ENCODE assay signal across 13 mouse cellular contexts in the genomic region with DNA sequence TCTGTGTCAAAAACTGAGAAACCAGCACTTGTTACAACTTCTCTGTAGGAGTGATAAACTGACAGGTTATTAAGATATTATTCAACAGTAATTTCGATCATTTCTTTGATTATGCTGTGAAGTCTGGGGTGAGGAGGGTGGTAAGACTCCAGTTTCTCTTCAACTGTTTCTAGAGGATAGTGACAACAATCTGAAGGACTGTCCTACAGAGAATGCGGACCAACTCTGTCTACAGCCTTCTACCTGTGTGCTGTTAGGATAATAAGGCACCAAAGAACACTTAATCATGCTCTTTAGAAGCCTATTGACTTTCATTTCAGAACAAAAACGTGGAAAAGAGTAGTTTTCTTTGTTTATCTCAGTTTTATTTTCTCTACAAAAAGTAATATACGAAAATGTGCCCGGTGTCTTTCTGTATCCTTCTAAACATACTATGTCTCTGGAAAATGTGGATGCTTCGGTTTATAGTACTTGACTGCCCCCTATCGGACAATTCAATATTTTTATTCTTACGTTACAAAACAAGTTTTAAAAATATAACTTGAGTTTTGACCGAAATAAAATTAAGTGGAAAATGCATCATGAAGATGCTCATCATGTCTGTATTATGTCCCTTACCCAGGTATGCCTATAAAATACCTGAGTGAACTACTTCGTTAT. TPM values are rescaled to one million over a fixed set of nuclear protein-coding genes. Genes with fewer than 3 reads are reported as not detected.
A peak's percentile ranks its signal among the peaks of the same experiment; 100 is the strongest.
DNase-seq lines count a peak whose midpoint lies in the region; ATAC-seq and TF ChIP-seq lines count a peak whose summit lies in the region.
"Had no signal": no experiment of that assay in that cellular context is flagged by ENCODE, and none has a peak within 500 bp of the region (broad histone marks: within the 10 kb centered on the region; RNA-seq: fewer than 3 reads in every experiment).

No protein-coding gene starts in this region.

- no peak for DNase-seq in heart, adult 2 months
- DNase-seq in heart, postnatal 36 days, result no peak
- DNase-seq in lung, postnatal 0 days (ENCODE audit: low spot score), result peak; percentile 49
- DNase-seq in lung, adult 2 months, result no peak
- peak; percentile 3 for DNase-seq in c-Kit-positive CD71-positive TER-119-positive erythroid progenitor cells, embryonic 14.5 days (ENCODE audit: low spot score)
- peak; percentile 59 for DNase-seq in retina, postnatal 1 day
- no peak for DNase-seq in layer of hippocampus, postnatal 36 days
- DNase-seq in heart, adult 8-10 months (ENCODE audit: low spot score), result no peak
- DNase-seq: kidney, adult 18-20 months; right cerebral cortex, adult 18-20 months had no signal

- TF ChIP-seq EP300 in heart, adult 2 months (IDR thresholded peaks at IDR 0.05; ENCODE audit: insufficient read depth, low read depth, low read length), result no peak
- TF ChIP-seq EP300 in lung, postnatal 0 days (IDR thresholded peaks at IDR 0.05), result no peak

- H3K79me2 ChIP-seq in heart, adult 2 months (replicated peaks; ENCODE audit: control insufficient read depth, insufficient read depth, low read length), result no peaks in the 10 kb centered on the region

- no peak for ATAC-seq in lung, postnatal 0 days

- H3K9ac ChIP-seq in heart, adult 2 months (ENCODE audit: low read depth, low read length), result no peak overlapping the region
- H3K9ac ChIP-seq in lung, postnatal 0 days (replicated peaks; ENCODE audit: low read depth), result no peak overlapping the region

- no peak for TF ChIP-seq POLR2A in heart, adult 2 months (IDR thresholded peaks at IDR 0.05; ENCODE audit: insufficient read depth, low read depth, low read length)
- TF ChIP-seq POLR2A in lung, adult 2 months (IDR thresholded peaks at IDR 0.05; ENCODE audit: borderline replicate concordance, extremely low read depth, low read depth, low read length), result no peak

- WGBS in heart, adult 2 months, result 29% methylated on average over 10 of the region's 10 CpGs
- WGBS in lung, postnatal 0 days, result 27% methylated on average over 10 of the region's 10 CpGs
- 30% methylated on average over 10 of the region's 10 CpGs for WGBS in lung, adult 2 months

- H3K4me2 ChIP-seq in lung, postnatal 0 days (replicated peaks; ENCODE audit: low read depth, low read length), result no peak overlapping the region

- no peaks in the 10 kb centered on the region for H3K36me3 ChIP-seq in heart, adult 2 months (ENCODE audit: control insufficient read depth, insufficient read depth, low read length)
- no peaks in the 10 kb centered on the region for H3K36me3 ChIP-seq in lung, postnatal 0 days (ENCODE audit: insufficient read depth, low read length)

- peak; percentile 61 for TF ChIP-seq CTCF in heart, adult 2 months (IDR thresholded peaks at IDR 0.05)
- TF ChIP-seq CTCF in lung, postnatal 0 days (IDR thresholded peaks at IDR 0.05), result peak; percentile 50
- TF ChIP-seq CTCF in lung, adult 2 months (IDR thresholded peaks at IDR 0.05; ENCODE audit: insufficient read depth, low read length), result no peak

- no peak overlapping the region for H3K4me3 ChIP-seq in heart, adult 2 months
- no peak overlapping the region for H3K4me3 ChIP-seq in lung, postnatal 0 days (ENCODE audit: low read depth, low read length)
- no peak overlapping the region for H3K4me3 ChIP-seq in lung, adult 2 months (replicated peaks; ENCODE audit: extremely low read depth, low read depth, low read length)

- intact Hi-C loops in heart, adult 2 months (cut with DNase I), result no loop called here
- intact Hi-C loops in heart, postnatal 36 days (cut with DNase I), result no loop called here

- H3K4me1 ChIP-seq in heart, adult 2 months (ENCODE audit: control insufficient read depth, insufficient read depth, low read length), result no peaks in the 10 kb centered on the region
- H3K4me1 ChIP-seq in lung, postnatal 0 days (ENCODE audit: insufficient read depth, low read depth, low read length), result no peaks in the 10 kb centered on the region
- no peaks in the 10 kb centered on the region for H3K4me1 ChIP-seq in lung, adult 2 months (ENCODE audit: control insufficient read depth, insufficient read depth, low read length)

- H3K9me3 ChIP-seq in lung, postnatal 0 days (ENCODE audit: low read length), result no peaks in the 10 kb centered on the region

- H3K27me3 ChIP-seq in heart, adult 2 months (ENCODE audit: control insufficient read depth, insufficient read depth, low read length), result no peaks in the 10 kb centered on the region
- no peaks in the 10 kb centered on the region for H3K27me3 ChIP-seq in lung, postnatal 0 days (replicated peaks; ENCODE audit: insufficient read depth, low read length)

- no peak overlapping the region for H3K27ac ChIP-seq in heart, adult 2 months
- no peak overlapping the region for H3K27ac ChIP-seq in lung, postnatal 0 days (ENCODE audit: low read length)

RNA-seq across cellular contexts. Expression of a gene that starts 8.4 kb away (rescaled TPM):
- total RNA-seq in heart, adult 2 months (2021), result under 1 TPM; 0.23 to 0.32 TPM
- polyA plus RNA-seq in heart, adult 2 months (2012; rRNA removed), result 0.06 and 0.53 TPM in 2 replicates
- total RNA-seq in heart, postnatal 36 days (2021), result under 1 TPM; 0.42 to 0.73 TPM
- 0.06 TPM in 1 of 2 replicates, not detected in the other for polyA plus RNA-seq in lung, postnatal 0 days (2015; fragmentation: Nextera tagmentation; extraction: Ambion mirVana)
- polyA plus RNA-seq in lung, adult 2 months (2012; rRNA removed), result not detected in 2 replicates
- total RNA-seq in layer of hippocampus, postnatal 36 days (2021), result 100 to 1,000 TPM in 1 of 2 experiments, 10 to 100 TPM in 1; 89.0 to 102 TPM
- total RNA-seq in heart, adult 8-10 months (2022), result under 1 TPM; 0.22 to 0.62 (median 0.36) TPM
- total RNA-seq: common myeloid progenitor, adult 5-6 weeks; megakaryocyte-erythroid progenitor cell, adult 5-6 weeks had no signal
- polyA plus RNA-seq: gonadal fat pad, adult 2 months had no signal

Comparison
In these comparisons a context has a peak if more than half of its experiments do, and no peak if none do; other contexts are left out.
1. DNase-seq: peak in lung, postnatal 0 days (single experiment), c-Kit-positive CD71-positive TER-119-positive erythroid progenitor cells, embryonic 14.5 days (single experiment) and retina, postnatal 1 day (single experiment); none in heart, adult 2 months (0 of 2), heart, postnatal 36 days (0 of 2), lung, adult 2 months (single experiment), layer of hippocampus, postnatal 36 days (0 of 2) and heart, adult 8-10 months (single experiment).
2. RNA of a gene that starts 8.4 kb away (total RNA-seq): 89.0 to 102 TPM in layer of hippocampus, postnatal 36 days; 0.42 to 0.73 TPM in heart, postnatal 36 days, 0.22 to 0.62 TPM in heart, adult 8-10 months and 0.23 to 0.32 TPM in heart, adult 2 months; every median in the first group is over 10 times any median in the second.